Mouse (Mus musculus) heart, embryonic 15.5 days (tissue): ENCODE measurements around the gene Sec16a. TPM values are rescaled to one million over a fixed set of nuclear protein-coding genes. Genes with fewer than 3 reads are reported as not detected.
"Not testable (repeated sequence)": the region's sequence is repeated elsewhere in the genome, so short reads cannot be mapped to it uniquely, and the experiment has no call there.

ENCODE experiments used
- ATAC-seq: fragments of 200-750 bp; cut with Nextera tagmentation; replicated peaks from 2 replicates; pipeline ENCODE4 v1.8.0; 2017; ENCODE audit warnings: low read depth, moderate TSS enrichment; ENCODE audit not compliant: insufficient number of reproducible peaks, insufficient read depth, low FRiP score
- H3K27ac ChIP-seq: fragments of 300-500 bp; sonication (generic); 2 replicates; pipeline ENCODE4 v1.5.1; 2015; ENCODE audit warnings: mild to moderate bottlenecking, inconsistent platforms
- H3K27me3 ChIP-seq: fragments of 300-500 bp; sonication (generic); 2 replicates; pipeline ENCODE4 v1.6.1; 2015; ENCODE audit warnings: inconsistent platforms
- H3K36me3 ChIP-seq: fragments of 300-500 bp; sonication (generic); 2 replicates; pipeline ENCODE4 v1.6.1; 2015; ENCODE audit warnings: mild to moderate bottlenecking, inconsistent platforms
- H3K4me1 ChIP-seq: fragments of 300-500 bp; sonication (generic); replicated peaks from 2 replicates; pipeline ENCODE4 v1.6.1; 2015; ENCODE audit warnings: inconsistent platforms
- H3K4me2 ChIP-seq: fragments of 300-500 bp; sonication (generic); 2 replicates; pipeline ENCODE4 v1.6.1; 2015; ENCODE audit warnings: inconsistent platforms, mild to moderate bottlenecking, moderate library complexity
- H3K4me3 ChIP-seq: fragments of 300-500 bp; sonication (generic); 2 replicates; pipeline ENCODE4 v1.5.1; 2015; ENCODE audit warnings: mild to moderate bottlenecking, inconsistent platforms
- H3K9ac ChIP-seq: fragments of 300-500 bp; sonication (generic); 2 replicates; pipeline ENCODE4 v1.6.1; 2015; ENCODE audit warnings: mild to moderate bottlenecking, inconsistent platforms
- H3K9me3 ChIP-seq: fragments of 300-500 bp; sonication (generic); replicated peaks from 2 replicates; pipeline ENCODE4 v1.6.1; 2016; ENCODE audit warnings: inconsistent platforms
- WGBS: fragments of 180-500 bp; shearing (Covaris S2); methylation state at CpG from one replicate; pipeline ENCODE4 v1.1.7; 2015; ENCODE audit warnings: mixed read lengths; 5-methylcytosine and 5-hydroxymethylcytosine counted together
- polyA plus RNA-seq: library from polyadenylated mRNA; unstranded; fragments of >200 nt; fragmentation: Nextera tagmentation; extraction: Ambion mirVana; gene quantifications from 2 replicates; pipeline ENCODE4 v1.2.1, GENCODE M21; 2015

Sec16a gene
- polyA plus RNA-seq, 1 experiment from 2014 or later: 10.5 TPM

GRCm38 (mm10) chr2:26403306-26403705, 41.7 kb downstream of the Sec16a start:
- no peak for ATAC-seq

GRCm38 (mm10) chr2:26402265-26402664, 42.8 kb downstream of the Sec16a start:
- Histone ChIP-seq H3K36me3 (peaks cover 41% of the 10 kb centered on the region), H3K9me3 (no peaks in the 10 kb centered on the region), H3K4me2 (no peak overlapping the region), H3K9ac (no peak overlapping the region), H3K4me3 (no peak overlapping the region), H3K4me1 (peaks cover 18% of the 10 kb centered on the region), H3K27me3 (no peaks in the 10 kb centered on the region), H3K27ac (no peak overlapping the region)
- ATAC-seq: no peak
- WGBS: 78% methylated on average over 1 of the region's 1 CpGs

More at GRCm38 (mm10) chr2:26403306-26403705, 41.7 kb downstream of the Sec16a start:
- H3K36me3 ChIP-seq: peaks cover 35% of the 10 kb centered on the region
- H3K9ac ChIP-seq: no peak overlapping the region
- no peak overlapping the region for H3K27ac ChIP-seq
- H3K9me3 ChIP-seq: no peaks in the 10 kb centered on the region
- peaks cover 28% of the 10 kb centered on the region for H3K4me1 ChIP-seq
- WGBS: 70% methylated on average over 8 of the region's 8 CpGs
- no peak overlapping the region for H3K4me3 ChIP-seq
- H3K4me2 ChIP-seq: no peak overlapping the region
- no peaks in the 10 kb centered on the region for H3K27me3 ChIP-seq

GRCm38 (mm10) chr2:26401023-26401422, 44.0 kb downstream of the Sec16a start:
- 85% methylated on average over 4 of the region's 4 CpGs for WGBS
- Histone ChIP-seq H3K4me3 (no peak overlapping the region), H3K9me3 (no peaks in the 10 kb centered on the region), H3K27me3 (no peaks in the 10 kb centered on the region), H3K4me1 (peaks cover 5% of the 10 kb centered on the region), H3K27ac (no peak overlapping the region), H3K9ac (no peak overlapping the region), H3K36me3 (peaks cover 53% of the 10 kb centered on the region), H3K4me2 (no peak overlapping the region)
- ATAC-seq: no peak

- peaks cover 61% of the 10 kb centered on the region for H3K36me3 ChIP-seq
- no peaks in the 10 kb centered on the region for H3K27me3 ChIP-seq
- H3K4me1 ChIP-seq: no peaks in the 10 kb centered on the region
- no peak for ATAC-seq
- no peak overlapping the region for H3K9ac ChIP-seq
- 83% methylated on average over 5 of the region's 5 CpGs for WGBS
- H3K9me3 ChIP-seq: no peaks in the 10 kb centered on the region
- no peak overlapping the region for H3K4me3 ChIP-seq
- H3K27ac ChIP-seq: no peak overlapping the region
- H3K4me2 ChIP-seq: no peak overlapping the region
These were observed 44.7 kb downstream of the Sec16a start for GRCm38 (mm10) chr2:26400296-26400695.

GRCm38 (mm10) chr2:26399647-26400046, 45.4 kb downstream of the Sec16a start:
- Histone ChIP-seq H3K4me3 (no peak overlapping the region), H3K36me3 (peaks cover 67% of the 10 kb centered on the region), H3K4me1 (no peaks in the 10 kb centered on the region), H3K27me3 (no peaks in the 10 kb centered on the region), H3K9ac (no peak overlapping the region), H3K27ac (no peak overlapping the region), H3K4me2 (no peak overlapping the region), H3K9me3 (no peaks in the 10 kb centered on the region)
- 65% methylated on average over 5 of the region's 5 CpGs for WGBS
- peak; percentile 43; the same call in 1 of the 2 replicates for ATAC-seq

- no peak overlapping the region for H3K27ac ChIP-seq
- no peak overlapping the region for H3K4me2 ChIP-seq
- no peak overlapping the region for H3K9ac ChIP-seq
- no peaks in the 10 kb centered on the region for H3K4me1 ChIP-seq
- no peak overlapping the region for H3K4me3 ChIP-seq
- H3K9me3 ChIP-seq: no peaks in the 10 kb centered on the region
- no peaks in the 10 kb centered on the region for H3K27me3 ChIP-seq
- peaks cover 74% of the 10 kb centered on the region for H3K36me3 ChIP-seq
- 82% methylated on average over 8 of the region's 8 CpGs for WGBS
- no peak for ATAC-seq
These were observed 46.0 kb downstream of the Sec16a start for GRCm38 (mm10) chr2:26398978-26399377.

- ATAC-seq: no peak
- H3K4me1 ChIP-seq: peaks cover 21% of the 10 kb centered on the region
- no peak overlapping the region for H3K9ac ChIP-seq
- H3K9me3 ChIP-seq: no peaks in the 10 kb centered on the region
- 88% methylated on average over 6 of the region's 6 CpGs for WGBS
- H3K4me3 ChIP-seq: no peak overlapping the region
- peaks cover 72% of the 10 kb centered on the region for H3K36me3 ChIP-seq
- no peak overlapping the region for H3K4me2 ChIP-seq
- H3K27me3 ChIP-seq: no peaks in the 10 kb centered on the region
- H3K27ac ChIP-seq: no peak overlapping the region
These were observed 53.4 kb downstream of the Sec16a start for GRCm38 (mm10) chr2:26391617-26392016.

- Histone ChIP-seq H3K27me3 (no peaks in the 10 kb centered on the region), H3K4me1 (peaks cover 21% of the 10 kb centered on the region), H3K27ac (no peak overlapping the region), H3K9ac (no peak overlapping the region), H3K9me3 (no peaks in the 10 kb centered on the region), H3K4me2 (no peak overlapping the region), H3K4me3 (no peak overlapping the region), H3K36me3 (peaks cover 71% of the 10 kb centered on the region)
- ATAC-seq: no peak
- 78% methylated on average over 3 of the region's 3 CpGs for WGBS
These were observed 54.1 kb downstream of the Sec16a start for GRCm38 (mm10) chr2:26390954-26391353.

- Histone ChIP-seq H3K27ac (peak within 1 kb of the TSS; percentile 70), H3K4me3 (peak within 1 kb of the TSS; percentile 97), H3K27me3 (no peaks in the 10 kb centered on the region), H3K4me1 (peaks cover 21% of the 10 kb centered on the region), H3K36me3 (peaks cover 71% of the 10 kb centered on the region), H3K9me3 (no peaks in the 10 kb centered on the region), H3K4me2 (peak within 1 kb of the TSS; percentile 84), H3K9ac (peak within 1 kb of the TSS; percentile 95)
- peak; percentile 86 for ATAC-seq
- WGBS: under 1% methylated on average over 56 of the region's 60 CpGs
These were observed 55.8 kb downstream of the Sec16a start, which contains the start of the genes Entr1 and Pmpca for GRCm38 (mm10) chr2:26389154-26389690. TSS of gene Entr1 (minus strand) at chr2:26389316. TSS of gene Pmpca (plus strand) at chr2:26389339.

- H3K27ac ChIP-seq: peak overlapping the region; percentile 70
- peaks cover 71% of the 10 kb centered on the region for H3K36me3 ChIP-seq
- WGBS: under 1% methylated on average over 29 of the region's 45 CpGs
- H3K27me3 ChIP-seq: no peaks in the 10 kb centered on the region
- peak overlapping the region; percentile 84 for H3K4me2 ChIP-seq
- peak overlapping the region; percentile 95 for H3K9ac ChIP-seq
- no peaks in the 10 kb centered on the region for H3K9me3 ChIP-seq
- peak; percentile 41; the same call in 1 of the 2 replicates for ATAC-seq
- peaks cover 21% of the 10 kb centered on the region for H3K4me1 ChIP-seq
- peak overlapping the region; percentile 97 for H3K4me3 ChIP-seq
These were observed 56.3 kb downstream of the Sec16a start for GRCm38 (mm10) chr2:26388682-26389153.

- Histone ChIP-seq H3K4me1 (peaks cover 21% of the 10 kb centered on the region), H3K9me3 (no peaks in the 10 kb centered on the region), H3K4me3 (peak overlapping the region; percentile 97; the same call in 1 of the 2 replicates), H3K4me2 (peak overlapping the region; percentile 84), H3K9ac (peak overlapping the region; percentile 95; the same call in 1 of the 2 replicates), H3K27ac (no peak overlapping the region), H3K36me3 (peaks cover 71% of the 10 kb centered on the region), H3K27me3 (no peaks in the 10 kb centered on the region)
- WGBS: 77% methylated on average over 3 of the region's 3 CpGs
- no peak for ATAC-seq
These were observed 57.3 kb downstream of the Sec16a start for GRCm38 (mm10) chr2:26387713-26388112.

GRCm38 (mm10) chr2:26380871-26381270, 64.1 kb downstream of the Sec16a start:
- 28% methylated on average over 6 of the region's 6 CpGs for WGBS
- H3K27me3 ChIP-seq, ATAC-seq, H3K9me3 ChIP-seq, H3K4me1 ChIP-seq, H3K27ac ChIP-seq: not testable (repeated sequence)
- H3K36me3 ChIP-seq: peaks cover 54% of the 10 kb centered on the region
- 0 out of 2 replicates have a peak overlapping the region, but pooled peaks have one; percentile 79 for H3K9ac ChIP-seq
- H3K4me3 ChIP-seq: peak overlapping the region; percentile 85
- peak overlapping the region; percentile 91 for H3K4me2 ChIP-seq
